Comparison of ENCODE assay signal across 8 mouse cellular contexts in the genomic region with DNA sequence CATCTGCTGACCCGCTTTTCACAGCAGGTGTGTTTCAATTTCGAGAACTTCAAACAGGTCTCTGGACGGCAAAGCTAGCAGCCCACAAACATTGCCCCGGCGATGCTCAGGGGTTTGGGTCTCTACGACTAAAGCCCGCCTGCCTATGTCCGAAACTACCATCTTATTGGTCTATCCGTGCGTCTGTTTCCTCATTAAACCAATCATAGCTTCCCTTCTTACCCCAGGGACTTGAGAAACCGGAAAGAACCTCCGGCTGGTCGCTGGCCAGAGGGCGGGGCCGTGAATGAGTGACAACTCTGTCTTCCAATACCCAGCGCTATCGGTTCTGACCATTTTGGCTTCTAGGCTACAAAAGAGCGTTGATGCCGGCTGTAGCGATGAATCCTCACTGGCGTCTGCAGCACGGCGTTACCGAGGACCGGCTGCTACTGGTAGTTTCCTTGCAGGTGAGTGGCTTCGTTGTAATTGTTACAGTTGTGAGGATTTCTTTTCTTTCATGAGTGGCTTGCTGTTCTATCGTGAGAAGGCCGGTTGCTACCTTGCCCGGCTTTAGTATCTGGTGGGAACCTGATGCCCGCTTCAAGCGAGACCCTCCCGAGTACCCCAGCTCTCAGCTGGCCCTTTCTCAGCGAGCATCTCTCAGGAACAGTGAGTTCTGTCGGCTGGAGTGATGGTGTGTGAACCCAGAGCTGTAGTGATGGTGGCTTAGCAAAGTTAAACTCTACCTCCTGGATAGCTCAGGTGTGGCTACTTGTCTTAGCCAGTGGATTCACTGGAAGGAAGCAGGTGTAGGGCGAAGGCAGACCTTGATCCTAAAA. TPM values are rescaled to one million over a fixed set of nuclear protein-coding genes. Genes with fewer than 3 reads are reported as not detected.
DNase-seq lines count a peak whose midpoint lies in the region; ATAC-seq and TF ChIP-seq lines count a peak whose summit lies in the region.

A gene (plus strand): TSS at position 234 of the 821 bp plus-strand sequence.

- peak within 1 kb of the TSS; percentile 75 for H3K4me2 ChIP-seq in forebrain, embryonic 12.5 days
- peak within 1 kb of the TSS; percentile 73 for H3K4me2 ChIP-seq in heart, postnatal 0 days (ENCODE audit: low read depth, low read length)
- H3K4me2 ChIP-seq in liver, embryonic 16.5 days (ENCODE audit: low read depth, low read length) = peak within 1 kb of the TSS; percentile 82
- peak within 1 kb of the TSS; percentile 80 for H3K4me2 ChIP-seq in neural tube, embryonic 13.5 days

- H3K9me3 ChIP-seq in E14TG2a.4 (ENCODE audit: low read length) = no peaks in the 10 kb centered on the region
- H3K9me3 ChIP-seq in forebrain, embryonic 12.5 days = no peaks in the 10 kb centered on the region
- no peaks in the 10 kb centered on the region for H3K9me3 ChIP-seq in heart, postnatal 0 days (replicated peaks; ENCODE audit: control insufficient read depth, low read length)
- H3K9me3 ChIP-seq in liver, embryonic 16.5 days (replicated peaks; ENCODE audit: control insufficient read depth, low read length) = no peaks in the 10 kb centered on the region
- no peaks in the 10 kb centered on the region for H3K9me3 ChIP-seq in neural tube, embryonic 13.5 days

- WGBS in forebrain, embryonic 12.5 days = under 1% methylated on average over 35 of the region's 35 CpGs
- WGBS in heart, postnatal 0 days = 1% methylated on average over 35 of the region's 35 CpGs
- under 1% methylated on average over 35 of the region's 35 CpGs for WGBS in liver, embryonic 16.5 days (ENCODE audit: insufficient replicate concordance)
- WGBS in neural tube, embryonic 13.5 days = 1% methylated on average over 35 of the region's 35 CpGs

- H3K4me3 ChIP-seq in E14TG2a.4 (replicated peaks; ENCODE audit: low read length) = peak within 1 kb of the TSS; percentile 82
- H3K4me3 ChIP-seq in forebrain, embryonic 12.5 days (replicated peaks) = peak within 1 kb of the TSS; percentile 65
- peak within 1 kb of the TSS; percentile 67 for H3K4me3 ChIP-seq in heart, postnatal 0 days (ENCODE audit: low read depth, low read length)
- peak within 1 kb of the TSS; percentile 80 for H3K4me3 ChIP-seq in liver, embryonic 16.5 days (ENCODE audit: low read depth, low read length)
- H3K4me3 ChIP-seq in neural tube, embryonic 13.5 days = peak within 1 kb of the TSS; percentile 74
- H3K4me3 ChIP-seq in testis, adult 2 months (ENCODE audit: control insufficient read depth, low read depth, low read length) = peak within 1 kb of the TSS; percentile 94

- no peaks in the 10 kb centered on the region for H3K36me3 ChIP-seq in E14TG2a.4 (ENCODE audit: insufficient read depth, low read length)
- H3K36me3 ChIP-seq in forebrain, embryonic 12.5 days (replicated peaks) = no peaks in the 10 kb centered on the region
- no peaks in the 10 kb centered on the region for H3K36me3 ChIP-seq in heart, postnatal 0 days (replicated peaks; ENCODE audit: control insufficient read depth, insufficient read depth, low read length)
- H3K36me3 ChIP-seq in liver, embryonic 16.5 days (ENCODE audit: control insufficient read depth, insufficient read depth) = no peaks in the 10 kb centered on the region
- H3K36me3 ChIP-seq in neural tube, embryonic 13.5 days = no peaks in the 10 kb centered on the region
- no peaks in the 10 kb centered on the region for H3K36me3 ChIP-seq in testis, adult 2 months (ENCODE audit: control insufficient read depth, insufficient read depth, low read length)

- H3K9ac ChIP-seq in forebrain, embryonic 12.5 days = peak within 1 kb of the TSS; percentile 71
- peak within 1 kb of the TSS; percentile 61 for H3K9ac ChIP-seq in heart, postnatal 0 days (replicated peaks; ENCODE audit: low read depth, low read length)
- H3K9ac ChIP-seq in liver, embryonic 16.5 days (ENCODE audit: low read depth, low read length) = peak within 1 kb of the TSS; percentile 85
- H3K9ac ChIP-seq in neural tube, embryonic 13.5 days = peak within 1 kb of the TSS; percentile 84

- peak; percentile 98 for ATAC-seq in forebrain, embryonic 12.5 days (ENCODE audit: low FRiP score)
- peak; percentile 99 for ATAC-seq in heart, postnatal 0 days (ENCODE audit: insufficient read depth, low read depth)
- peak; percentile 91 for ATAC-seq in liver, embryonic 16.5 days (ENCODE audit: low read depth)
- ATAC-seq in neural tube, embryonic 13.5 days (ENCODE audit: low read depth) = peak; percentile 99

- no peak for TF ChIP-seq CTCF in E14TG2a.4 (conservative IDR thresholded peaks at IDR 0.05; ENCODE audit: low read length)
- TF ChIP-seq CTCF in heart, postnatal 0 days (IDR thresholded peaks at IDR 0.05; ENCODE audit: low read depth) = no peak
- TF ChIP-seq CTCF in testis, adult 2 months (IDR thresholded peaks at IDR 0.05; ENCODE audit: control insufficient read depth, insufficient read depth, insufficient replicate concordance, low read depth, low read length) = no peak

- H3K4me1 ChIP-seq in E14TG2a.4 (replicated peaks; ENCODE audit: low read depth, low read length) = peaks cover 23% of the 10 kb centered on the region
- peaks cover 43% of the 10 kb centered on the region for H3K4me1 ChIP-seq in forebrain, embryonic 12.5 days
- peaks cover 15% of the 10 kb centered on the region; the same call in 1 of the 2 replicates for H3K4me1 ChIP-seq in heart, postnatal 0 days (ENCODE audit: control insufficient read depth, insufficient read depth)
- peaks cover 63% of the 10 kb centered on the region for H3K4me1 ChIP-seq in liver, embryonic 16.5 days (ENCODE audit: control insufficient read depth, low read depth, low read length)
- peaks cover 50% of the 10 kb centered on the region for H3K4me1 ChIP-seq in neural tube, embryonic 13.5 days (replicated peaks)
- peaks cover 5% of the 10 kb centered on the region for H3K4me1 ChIP-seq in testis, adult 2 months (ENCODE audit: control insufficient read depth, insufficient read depth, low read length)

- TF ChIP-seq POLR2A in testis, adult 2 months (IDR thresholded peaks at IDR 0.05; ENCODE audit: control insufficient read depth, low read depth, low read length) = peak; percentile 91

- DNase-seq in c-Kit-positive CD71-positive TER-119-positive erythroid progenitor cells, embryonic 14.5 days (ENCODE audit: low spot score) = peak; percentile 99
- peak; percentile 97 for DNase-seq in heart, postnatal 0 days (ENCODE audit: low spot score)
- peak; percentile 98 to 99 for DNase-seq in kidney, postnatal 4 days

- H3K27ac ChIP-seq in forebrain, embryonic 12.5 days = peak within 1 kb of the TSS; percentile 76
- peak within 1 kb of the TSS; percentile 70 for H3K27ac ChIP-seq in heart, postnatal 0 days (ENCODE audit: low read depth)
- peak within 1 kb of the TSS; percentile 85 for H3K27ac ChIP-seq in liver, embryonic 16.5 days (ENCODE audit: low read length)
- H3K27ac ChIP-seq in neural tube, embryonic 13.5 days (replicated peaks) = peak within 1 kb of the TSS; percentile 87
- peak within 1 kb of the TSS; percentile 93 for H3K27ac ChIP-seq in testis, adult 2 months (ENCODE audit: control insufficient read depth, insufficient read depth, low read depth, low read length)

- no peak; the same call in 1 of the 2 replicates for TF ChIP-seq EP300 in heart, postnatal 0 days (IDR thresholded peaks at IDR 0.05; ENCODE audit: low read depth)

- no peaks in the 10 kb centered on the region for H3K27me3 ChIP-seq in E14TG2a.4 (ENCODE audit: insufficient read depth, low read length)
- no peaks in the 10 kb centered on the region for H3K27me3 ChIP-seq in forebrain, embryonic 12.5 days
- no peaks in the 10 kb centered on the region for H3K27me3 ChIP-seq in heart, postnatal 0 days (ENCODE audit: control insufficient read depth, insufficient read depth, low read length)
- no peaks in the 10 kb centered on the region for H3K27me3 ChIP-seq in liver, embryonic 16.5 days (ENCODE audit: control insufficient read depth, insufficient read depth, low read depth, low read length)
- no peaks in the 10 kb centered on the region for H3K27me3 ChIP-seq in neural tube, embryonic 13.5 days
- no peaks in the 10 kb centered on the region for H3K27me3 ChIP-seq in testis, adult 2 months (ENCODE audit: control insufficient read depth, insufficient read depth, low read length)

RNA-seq across cellular contexts. Expression of the gene that starts here (rescaled TPM):
- 62.8 and 68.6 TPM in 2 replicates for polyA plus RNA-seq in forebrain, embryonic 12.5 days (2016; fragmentation: Nextera tagmentation; extraction: Ambion mirVana)
- total RNA-seq in heart, postnatal 0 days (2014; rRNA removed; ENCODE audit: low replicate concordance) = 21.6 and 29.2 TPM in 2 replicates
- polyA plus RNA-seq in heart, postnatal 0 days (2015; fragmentation: Nextera tagmentation; extraction: Ambion mirVana) = 20.4 and 26.3 TPM in 2 replicates
- polyA plus RNA-seq in liver, embryonic 16.5 days (2015; fragmentation: Nextera tagmentation; extraction: Ambion mirVana) = 223 TPM in 2 replicates
- 74.0 and 75.0 TPM in 2 replicates for polyA plus RNA-seq in neural tube, embryonic 13.5 days (2015; fragmentation: Nextera tagmentation; extraction: Ambion mirVana)
- polyA plus RNA-seq in testis, adult 2 months (2012; rRNA removed) = 119 and 124 TPM in 2 replicates

Comparison
In these comparisons a context has a peak if more than half of its experiments do, and no peak if none do; other contexts are left out.
1. Peak in every context shown above with its lines: DNase-seq, ATAC-seq, H3K4me3 ChIP-seq and H3K27ac ChIP-seq.